Mouse (Mus musculus) heart, adult 11 months (tissue): ENCODE measurements around the gene Rcan1.
"Not testable (repeated sequence)": the region's sequence is repeated elsewhere in the genome, so short reads cannot be mapped to it uniquely, and the experiment has no call there.

Experiments
- DNase-seq: peaks from one replicate; pipeline ENCODE4 v3.0.0; 2022

The Rcan1 gene

GRCm38 (mm10) chr16:92428197-92428950 is 42.3 kb downstream of the Rcan1 start:
- peak; percentile 98 for DNase-seq

GRCm38 (mm10) chr16:92426708-92427107 is 44.0 kb downstream of the Rcan1 start:
- no peak for DNase-seq

DNA sequence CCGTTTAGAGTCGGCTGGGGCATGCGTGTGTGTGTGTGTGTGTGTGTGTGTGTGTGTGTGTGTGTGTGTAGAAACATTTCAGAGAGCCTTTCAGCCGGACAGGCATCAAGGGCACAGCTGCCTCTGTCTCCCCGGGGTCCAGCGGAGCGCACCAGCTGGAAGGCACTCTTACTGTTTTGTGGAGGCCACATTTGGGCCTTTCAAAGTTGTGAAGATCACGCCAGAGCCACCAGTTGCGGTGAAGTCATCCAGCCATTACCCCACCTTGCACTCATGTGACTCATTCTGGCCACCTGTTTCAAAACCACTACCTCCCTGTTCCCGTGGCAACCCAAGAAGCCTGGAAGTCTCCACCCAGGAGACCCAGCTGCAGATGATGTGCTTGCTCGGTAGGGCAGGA is 44.8 kb downstream of the Rcan1 start:
- DNase-seq: no peak

GRCm38 (mm10) chr16:92423363-92423762 is 47.3 kb downstream of the Rcan1 start:
- DNase-seq: peak; percentile 94

- DNase-seq: no peak
Measured at GRCm38 (mm10) chr16:92422435-92423362, 48.0 kb downstream of the Rcan1 start.

DNA sequence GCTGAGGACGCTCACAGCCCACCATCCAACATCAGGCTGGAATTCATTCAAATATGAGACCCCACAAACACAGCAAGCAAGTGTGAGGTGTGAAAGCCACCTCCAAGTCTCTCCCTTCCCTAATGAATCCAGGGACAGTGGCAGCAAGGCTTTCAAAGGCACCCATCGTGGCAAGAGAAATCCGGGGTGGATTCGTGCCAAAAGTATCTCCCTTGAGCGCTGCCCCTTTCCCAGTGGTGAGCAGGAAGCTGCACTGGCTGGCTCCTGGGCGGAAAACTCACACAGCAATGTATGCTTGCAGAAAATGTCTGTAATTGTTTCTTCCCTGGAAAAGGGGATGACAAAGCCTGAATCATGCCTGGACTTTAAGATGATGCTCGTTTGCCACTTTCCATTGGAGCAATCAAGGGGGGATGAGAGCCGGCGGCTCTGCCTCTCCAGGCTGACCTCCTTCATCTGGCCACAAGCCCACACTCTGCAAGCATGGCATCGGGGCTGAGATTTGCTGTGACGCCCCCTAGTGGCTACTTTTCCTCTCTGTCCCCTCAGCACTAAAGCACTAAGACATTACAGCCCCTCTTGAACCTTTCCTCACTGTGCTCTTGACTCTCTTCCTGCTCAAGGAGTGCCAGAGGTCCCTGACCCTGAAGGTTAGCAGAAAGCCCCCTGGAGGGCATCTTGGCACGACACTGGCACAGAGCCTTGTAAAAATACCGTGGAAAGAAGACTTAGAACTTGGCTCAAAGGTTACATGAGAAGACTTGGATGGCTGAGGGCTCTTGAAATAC is 49.3 kb downstream of the Rcan1 start:
- no peak for DNase-seq

DNA sequence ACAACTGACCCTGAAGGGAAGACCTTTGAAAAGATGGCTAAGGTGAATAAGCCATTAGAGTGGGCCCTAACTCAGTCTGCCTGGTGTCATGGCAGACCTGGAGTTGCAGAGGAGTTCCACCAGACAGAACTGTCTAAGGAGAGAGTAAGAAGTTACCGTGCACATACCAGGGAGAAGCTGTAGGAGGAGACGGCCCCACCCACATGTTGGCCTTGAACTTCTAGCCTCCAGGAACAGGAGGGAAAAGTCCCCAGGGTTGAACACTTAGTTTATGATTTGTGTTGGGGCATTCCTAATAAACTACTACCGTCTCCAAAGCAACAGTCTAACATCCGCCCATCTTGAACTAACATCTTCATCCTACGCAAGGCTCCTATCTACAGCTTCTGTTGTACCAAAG is 50.0 kb downstream of the Rcan1 start:
- DNase-seq: no peak

GRCm38 (mm10) chr16:92419099-92419498 is 51.6 kb downstream of the Rcan1 start:
- DNase-seq: no peak

DNA sequence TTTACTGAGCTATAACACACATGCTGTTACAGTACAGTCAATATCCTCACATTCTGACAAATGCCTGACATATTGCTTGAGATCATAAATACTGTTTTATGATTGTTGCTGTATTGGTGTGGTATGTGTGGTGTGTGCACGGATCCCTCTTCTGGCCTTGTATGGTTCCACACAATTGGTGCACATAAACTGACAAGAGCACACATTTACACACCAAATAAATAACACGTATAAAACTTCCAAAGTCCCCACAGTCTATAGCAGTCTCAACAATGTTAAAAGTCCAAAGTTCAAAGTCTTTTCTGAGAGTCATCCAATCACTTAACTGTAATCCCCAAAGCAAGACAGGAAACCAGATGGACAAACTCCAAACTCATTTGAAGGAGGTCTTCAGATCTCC is 53.4 kb downstream of the Rcan1 start:
- DNase-seq: no peak

- peak; percentile 97 for DNase-seq
Measured at GRCm38 (mm10) chr16:92415702-92416118, 55.0 kb downstream of the Rcan1 start.

GRCm38 (mm10) chr16:92415038-92415437 is 55.6 kb downstream of the Rcan1 start:
- DNase-seq: not testable (repeated sequence)

DNA sequence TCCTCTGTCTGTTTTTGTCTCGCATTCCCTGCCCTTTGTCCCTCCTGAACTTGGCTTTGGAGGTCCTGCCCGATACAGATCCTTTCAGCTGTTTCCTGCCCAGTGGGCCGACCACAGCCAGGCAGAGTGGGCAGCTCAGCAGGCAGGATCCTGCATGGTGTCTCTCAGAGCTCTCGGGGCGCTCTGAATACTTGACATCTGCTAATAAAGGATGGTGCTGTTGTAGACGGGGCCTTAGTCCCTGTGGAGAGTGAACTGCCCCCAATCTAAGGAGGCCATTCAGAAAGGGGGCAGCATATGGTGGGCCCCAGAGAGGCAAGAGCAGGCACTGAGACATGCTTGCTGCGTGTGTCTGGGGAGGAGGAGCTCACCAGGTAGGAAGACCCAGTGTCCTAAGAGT is 57.8 kb downstream of the Rcan1 start:
- peak; percentile 79 for DNase-seq

DNA sequence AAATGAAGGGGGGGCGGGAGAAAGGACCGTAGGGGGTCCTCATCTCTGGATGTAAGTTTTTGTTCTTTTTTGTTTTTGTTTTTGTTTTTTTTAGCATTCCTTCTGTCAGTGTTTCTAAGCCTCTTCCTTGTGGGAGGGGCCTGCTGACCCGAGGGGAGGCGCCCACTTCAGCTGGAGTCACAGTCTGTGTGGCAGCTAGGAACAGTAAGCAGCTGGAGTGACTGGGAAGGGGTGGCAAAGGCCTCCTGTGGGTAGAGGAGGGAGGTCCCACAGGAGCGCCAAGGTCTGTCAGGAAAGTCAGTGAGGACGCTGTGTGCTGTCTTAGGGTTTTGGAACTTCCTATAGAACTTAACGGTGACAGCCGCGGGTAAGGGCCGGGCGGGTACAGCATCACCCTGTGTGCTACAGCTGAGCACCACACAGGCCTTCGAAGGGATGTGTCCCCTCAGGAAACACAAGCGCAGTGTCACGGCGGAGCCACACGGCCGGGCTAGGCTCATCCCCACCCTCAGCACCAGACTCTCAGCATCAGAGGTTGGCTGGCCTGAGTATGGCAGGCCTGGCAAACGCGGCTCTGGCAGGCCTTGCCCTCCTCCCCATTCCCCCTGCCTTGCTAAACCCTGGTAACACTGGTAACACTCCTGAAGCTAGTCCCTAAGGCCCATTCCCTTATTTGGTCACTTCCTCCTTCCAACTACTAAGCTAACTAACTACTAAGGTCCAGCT is 58.5 kb downstream of the Rcan1 start:
- DNase-seq: no peak

DNA sequence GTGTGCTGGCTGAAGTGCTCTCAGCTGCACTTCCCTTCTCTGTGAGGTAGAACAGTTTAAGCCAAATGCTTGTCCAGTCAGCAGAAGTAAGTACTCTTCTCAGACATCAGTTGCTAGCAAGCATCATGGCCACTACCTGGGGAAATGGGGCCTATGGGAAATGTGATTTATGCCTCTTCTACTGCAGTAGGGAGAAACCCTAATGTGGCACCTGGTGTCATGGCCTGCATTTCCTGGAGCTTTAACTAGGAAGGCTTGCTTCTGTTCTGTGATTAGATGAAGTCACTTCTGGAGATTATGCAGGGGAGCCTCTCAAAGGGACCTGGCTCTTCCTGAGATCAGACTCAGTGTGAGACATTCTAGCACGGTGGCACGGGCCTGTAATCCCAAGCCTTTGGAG is 60.3 kb downstream of the Rcan1 start:
- DNase-seq: no peak

DNA sequence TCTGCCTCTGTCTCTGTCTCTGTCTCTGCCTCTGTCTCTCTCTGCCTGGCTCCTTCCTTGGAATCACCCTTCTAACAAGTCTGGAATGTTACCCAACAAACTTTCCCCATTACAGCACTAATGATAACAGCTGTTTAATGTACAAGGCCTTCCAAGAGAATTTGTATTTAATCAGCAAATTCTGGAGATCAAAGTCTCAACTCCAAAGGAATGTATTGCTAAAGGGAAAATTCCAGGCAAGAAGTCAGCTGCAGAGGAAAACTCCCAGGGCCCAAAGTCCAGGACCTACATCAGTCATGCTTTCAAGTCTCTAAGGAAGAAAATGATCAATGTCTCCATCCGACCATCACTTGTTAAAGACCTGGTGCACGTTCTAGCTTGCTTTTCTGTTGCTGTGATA is 62.8 kb downstream of the Rcan1 start:
- DNase-seq: no peak

- no peak for DNase-seq
Measured at GRCm38 (mm10) chr16:92404141-92404540, 66.5 kb downstream of the Rcan1 start.

DNA sequence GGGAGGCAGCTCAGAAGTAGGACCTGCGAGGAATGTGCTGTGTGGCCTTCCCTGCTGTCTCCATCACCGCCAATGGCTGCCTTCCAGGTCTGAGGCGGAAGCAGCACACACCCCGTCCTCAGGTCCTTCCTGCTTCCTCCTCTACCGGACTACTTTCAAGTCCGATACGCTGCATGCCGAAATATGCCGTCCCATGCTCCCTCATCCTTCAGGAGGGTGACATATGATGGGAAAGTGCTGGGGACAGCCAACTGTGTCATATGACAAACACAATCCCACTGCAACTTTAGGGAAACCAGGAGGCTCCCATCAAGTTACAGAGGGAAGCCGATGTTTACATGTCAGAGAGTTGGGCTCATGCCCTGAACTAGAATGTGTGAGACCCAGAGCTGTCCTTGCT is 67.6 kb downstream of the Rcan1 start:
- DNase-seq: peak; percentile 96

GRCm38 (mm10) chr16:92402216-92402615 is 68.5 kb downstream of the Rcan1 start:
- no peak for DNase-seq

GRCm38 (mm10) chr16:92401206-92401605 is 69.5 kb downstream of the Rcan1 start:
- DNase-seq: no peak

DNA sequence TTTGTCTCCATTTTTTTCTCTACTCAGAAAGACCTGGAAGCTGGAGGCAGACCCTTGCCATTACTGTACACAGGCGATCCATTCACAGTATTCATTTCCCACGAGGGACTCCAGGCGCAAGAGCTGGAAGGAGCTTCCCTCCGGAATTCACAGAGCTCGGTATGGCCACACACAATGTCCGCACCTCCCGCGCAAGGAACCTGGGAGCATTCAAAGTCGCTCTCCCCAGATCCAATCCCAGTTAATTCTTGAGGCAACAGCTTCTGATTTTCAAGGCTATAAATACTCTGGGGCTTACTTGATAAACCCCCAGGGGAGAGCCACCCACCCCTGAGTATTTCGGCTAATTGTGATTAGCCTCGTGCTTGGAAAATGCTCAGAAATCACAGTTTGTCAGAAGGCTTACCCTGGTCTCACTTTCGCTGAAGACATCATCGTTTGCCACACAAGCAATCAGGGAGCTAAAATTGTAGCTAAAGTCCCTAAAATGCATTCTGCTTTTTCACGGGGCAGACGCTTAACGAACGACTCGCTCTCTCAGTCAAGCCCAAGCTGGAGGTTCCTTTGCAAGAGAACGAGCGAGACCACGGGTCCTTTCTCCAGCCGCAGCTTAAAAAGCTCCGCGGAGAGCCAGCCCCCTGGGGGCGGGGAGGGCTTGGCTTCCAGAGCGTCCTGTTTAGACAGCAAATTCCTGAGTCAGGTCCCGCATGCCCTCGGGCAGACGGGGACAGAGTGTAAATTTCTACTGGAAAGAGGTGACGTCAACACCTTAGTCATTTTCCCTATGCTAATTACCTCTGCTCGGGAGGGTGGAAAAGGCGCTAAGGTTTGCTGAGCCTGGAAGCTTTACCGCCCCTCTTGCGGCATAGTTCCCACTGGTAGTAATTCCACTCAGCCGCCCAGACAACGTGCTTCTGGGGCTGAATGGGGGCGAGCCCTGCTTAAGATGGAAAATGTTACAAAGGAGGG is 70.9 kb downstream of the Rcan1 start:
- DNase-seq: peak; percentile 99

GRCm38 (mm10) chr16:92398574-92399118 is 72.0 kb downstream of the Rcan1 start:
- no peak for DNase-seq
